9 mouse cellular contexts compared by ENCODE assay signal in the genomic region with DNA sequence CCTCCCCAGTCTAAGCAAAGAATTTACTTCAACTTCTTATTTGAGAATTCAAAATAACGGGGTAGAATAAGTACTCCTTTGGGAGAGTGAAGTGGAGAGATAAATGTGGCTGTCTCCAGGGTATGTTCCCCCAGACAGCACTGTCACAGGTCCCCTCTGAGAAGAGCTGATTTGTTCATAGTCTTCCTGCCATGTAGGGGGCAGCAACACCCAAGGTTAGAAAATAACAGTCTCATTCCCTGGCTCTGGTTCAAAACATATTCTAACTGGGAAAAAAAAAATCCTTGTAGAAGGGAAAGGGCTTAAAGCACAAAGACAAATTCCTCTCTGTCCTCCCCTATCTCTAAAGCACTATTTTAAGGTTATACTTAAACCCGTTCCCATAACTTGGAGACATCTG.
DNase-seq lines count a peak whose midpoint lies in the region; TF ChIP-seq lines count a peak whose summit lies in the region.
"Had no signal": no experiment of that assay in that cellular context is flagged by ENCODE, and none has a peak within 500 bp of the region (broad histone marks: within the 10 kb centered on the region; RNA-seq: fewer than 3 reads in every experiment).

No protein-coding gene starts in this region.

- in situ Hi-C loops in ES-E14 (cut with MboI; ENCODE audit: low sequenced_read_pairs in 2 of 2, unreplicated experiment in 2 of 2), result no loop called here

- no peak overlapping the region for H3K4me3 ChIP-seq in layer of hippocampus, adult 2 months
- no peak overlapping the region for H3K4me3 ChIP-seq in ES-E14 (ENCODE audit: insufficient read depth in 1 of 2, low read depth in 1 of 2, low read length in 2 of 2, poor library complexity in 1 of 2, severe bottlenecking in 1 of 2)
- H3K4me3 ChIP-seq: forebrain, embryonic 10.5 days had no signal

- DNase-seq in cerebellum, postnatal 14 days, result peak; percentile 11 to 32
- DNase-seq in cerebellum, adult 18-20 months, result no peak
- peak; percentile 22 to 48 for DNase-seq in layer of hippocampus, adult 2 months (ENCODE audit: low spot score in 2 of 2)
- no peak for DNase-seq in layer of hippocampus, adult 9-10 months (ENCODE audit: low spot score)
- no peak for DNase-seq in ES-E14 (ENCODE audit: low read depth, low spot score)
- peak; percentile 23 to 64 for DNase-seq in layer of hippocampus, postnatal 14 days (ENCODE audit: low spot score in 2 of 2)
- no peak for DNase-seq in thymus, postnatal 25 days
- DNase-seq in T-cell, adult 2 months (ENCODE audit: low spot score), result no peak

- peak overlapping the region; percentile 15; the same call in 1 of the 2 replicates for H3K27ac ChIP-seq in layer of hippocampus, adult 2 months
- no peak overlapping the region for H3K27ac ChIP-seq in ES-E14 (ENCODE audit: insufficient read depth, low read depth, low read length, poor library complexity, severe bottlenecking)
- H3K27ac ChIP-seq: forebrain, embryonic 10.5 days had no signal

- no peaks in the 10 kb centered on the region for H3K4me1 ChIP-seq in ES-E14 (ENCODE audit: control insufficient read depth in 2 of 2, insufficient read depth in 2 of 2, low read length in 2 of 2, poor library complexity in 1 of 2)

- no peaks in the 10 kb centered on the region for H3K9me3 ChIP-seq in ES-E14 (ENCODE audit: control insufficient read depth, insufficient read depth, low read depth, low read length)
- H3K9me3 ChIP-seq: forebrain, embryonic 10.5 days had no signal

- TF ChIP-seq CTCF in layer of hippocampus, adult 2 months (conservative IDR thresholded peaks at IDR 0.05), result peak; percentile 77

- no peaks in the 10 kb centered on the region for H3K36me3 ChIP-seq in ES-E14 (ENCODE audit: control insufficient read depth, insufficient read depth, low read length, poor library complexity, severe bottlenecking)
- H3K36me3 ChIP-seq: forebrain, embryonic 10.5 days had no signal

- H3K9ac ChIP-seq in ES-E14 (ENCODE audit: insufficient read depth, low read depth, low read length, poor library complexity, severe bottlenecking), result no peak overlapping the region

TF ChIP-seq in ES-E14, 5 proteins besides CTCF, POLR2A, EP300 and RAD21:
- TF ChIP-seq HCFC1 (IDR thresholded peaks at IDR 0.05; ENCODE audit: borderline replicate concordance, insufficient read depth, low read length) (no peak), CHD2 (IDR thresholded peaks at IDR 0.05; ENCODE audit: low read depth, low read length) (no peak), ZC3H11A (IDR thresholded peaks at IDR 0.05; ENCODE audit: borderline replicate concordance, low read depth, low read length) (peak; percentile 18; the same call in 1 of the 2 replicates), MAFK (IDR thresholded peaks at IDR 0.05; ENCODE audit: insufficient read depth, low read depth, low read length) (no peak), ZNF384 (IDR thresholded peaks at IDR 0.05; ENCODE audit: low read depth, low read length) (no peak)
TF ChIP-seq in ES-E14: peak in this region for 1.

Comparison
In these comparisons a context has a peak if more than half of its experiments do, and no peak if none do; other contexts are left out.
1. DNase-seq: peak in cerebellum, postnatal 14 days (2 of 2), layer of hippocampus, adult 2 months (2 of 2) and layer of hippocampus, postnatal 14 days (2 of 2); none in cerebellum, adult 18-20 months (0 of 2), layer of hippocampus, adult 9-10 months (single experiment), ES-E14 (single experiment), thymus, postnatal 25 days (single experiment) and T-cell, adult 2 months (single experiment).